Mouse (Mus musculus): ENCODE results near the gene Kpna7. TPM values are rescaled to one million over a fixed set of nuclear protein-coding genes. Genes with fewer than 3 reads are reported as not detected.
A peak's percentile ranks its signal among the peaks of the same experiment; 100 is the strongest.

Gene Kpna7
- polyA plus RNA-seq, 2 experiments = not detected

DNA sequence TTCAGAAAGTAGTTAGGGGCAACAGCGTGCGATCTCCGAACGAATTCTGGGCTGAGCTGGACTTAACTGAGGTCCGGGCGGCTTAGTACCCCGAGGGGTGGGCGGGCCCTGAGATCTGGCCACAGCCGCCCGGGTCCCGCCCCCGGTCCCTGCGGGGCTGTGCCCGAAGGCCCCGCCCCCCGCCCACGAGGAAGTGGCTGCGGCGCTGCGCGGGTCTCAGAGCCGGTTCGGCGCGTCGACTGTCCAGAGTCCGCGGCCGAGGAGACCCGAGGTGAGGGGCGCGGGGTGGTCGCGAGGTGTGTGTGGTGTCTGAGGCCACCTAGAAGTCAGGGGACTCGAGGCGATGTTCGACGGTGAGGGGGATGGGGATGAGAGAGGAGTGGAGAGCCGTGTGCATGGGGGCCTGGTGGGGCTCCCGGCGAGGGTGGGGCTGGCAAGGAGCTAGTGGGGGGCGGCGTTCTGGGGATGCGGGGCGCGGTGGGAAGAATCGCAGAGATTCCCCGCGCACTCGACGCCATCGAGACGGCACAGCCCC, 30.3 kb upstream of the Kpna7 start, which contains the start of gene Arpc1b:
Gene Arpc1b, plus strand, starts transcription at position 145 of the 535 bp plus-strand sequence.
- ATAC-seq (ENCODE audit: low FRiP score, low read depth) (peak; percentile 55), DNase-seq (ENCODE audit: low spot score) (peak; percentile 54)
- peak within 1 kb of the TSS; percentile 68 for H3K27ac ChIP-seq (replicated peaks; ENCODE audit: low read depth, low read length)
- H3K4me1 ChIP-seq (ENCODE audit: control insufficient read depth, insufficient read depth, low read length) = peaks cover 17% of the 10 kb centered on the region
- peak within 1 kb of the TSS; percentile 85 for H3K4me2 ChIP-seq (replicated peaks; ENCODE audit: low read depth, low read length, severe bottlenecking)
- H3K27me3 ChIP-seq (ENCODE audit: control insufficient read depth, insufficient read depth, low read length) = no peaks in the 10 kb centered on the region
- TF ChIP-seq POLR2A (IDR thresholded peaks at IDR 0.05; ENCODE audit: borderline replicate concordance, extremely low read depth, insufficient read depth, insufficient read length) = no peak
- H3K9ac ChIP-seq (ENCODE audit: low read depth, low read length, severe bottlenecking) = peak within 1 kb of the TSS; percentile 76
- H3K36me3 ChIP-seq (ENCODE audit: control insufficient read depth, insufficient read depth, low read length) = peaks cover 19% of the 10 kb centered on the region
- H3K4me3 ChIP-seq (replicated peaks; ENCODE audit: low read length) = peak within 1 kb of the TSS; percentile 69
- 3% methylated on average over 44 of the region's 53 CpGs for whole genome bisulfite sequencing
- H3K9me3 ChIP-seq (ENCODE audit: control insufficient read depth, low read length) = 0 out of 2 replicates have a peak, but pooled peaks cover 1% of the 10 kb centered on the region

DNA sequence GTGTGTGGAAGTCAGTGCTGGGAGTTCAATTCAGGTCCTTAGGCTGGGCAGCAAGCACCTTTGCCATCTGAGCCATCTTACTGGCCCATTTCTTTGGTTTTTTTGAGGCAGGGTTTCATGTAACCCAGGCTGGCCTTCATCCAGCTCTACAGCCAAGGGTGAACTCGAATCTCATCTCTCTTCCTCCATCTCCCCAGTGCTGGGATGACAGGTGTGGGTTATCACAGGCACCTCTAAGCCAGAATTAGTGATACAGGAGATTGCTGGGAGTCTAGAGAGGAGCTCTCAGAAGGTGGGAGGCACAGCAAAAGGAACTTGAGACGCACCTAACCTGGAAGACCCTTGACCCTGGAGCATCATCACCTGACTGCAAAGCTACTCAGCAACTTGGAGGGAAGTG, 29.6 kb upstream of the Kpna7 start:
- ATAC-seq (ENCODE audit: low FRiP score, low read depth) = no peak

DNA sequence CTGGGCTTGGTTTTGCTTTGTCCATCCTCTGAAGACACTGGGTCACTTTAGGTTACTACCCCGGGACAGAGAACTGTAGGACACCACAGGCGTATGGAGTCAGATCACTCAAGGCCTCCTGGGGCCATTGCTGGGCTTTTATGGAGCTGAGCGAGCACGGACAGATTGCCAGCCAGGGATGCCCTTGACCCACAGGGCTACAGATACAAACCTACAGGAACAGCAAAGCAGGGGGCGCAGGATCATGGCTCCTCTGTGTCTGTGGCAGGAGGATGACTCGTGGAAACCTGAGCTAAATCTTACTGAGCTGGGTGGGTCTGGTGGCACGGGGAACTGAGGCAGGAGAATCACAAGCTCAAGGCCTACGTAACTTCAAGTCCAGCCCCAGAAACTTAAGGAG, 28.7 kb upstream of the Kpna7 start:
- no peak for ATAC-seq (ENCODE audit: low FRiP score, low read depth)
- no peaks in the 10 kb centered on the region for H3K27me3 ChIP-seq (ENCODE audit: control insufficient read depth, insufficient read depth, low read length)
- peaks cover 17% of the 10 kb centered on the region for H3K4me1 ChIP-seq (ENCODE audit: control insufficient read depth, insufficient read depth, low read length)
- H3K36me3 ChIP-seq (ENCODE audit: control insufficient read depth, insufficient read depth, low read length) = peaks cover 33% of the 10 kb centered on the region
- H3K4me3 ChIP-seq (replicated peaks; ENCODE audit: low read length) = no peak overlapping the region
- no peak overlapping the region for H3K27ac ChIP-seq (replicated peaks; ENCODE audit: low read depth, low read length)
- no peak overlapping the region for H3K9ac ChIP-seq (ENCODE audit: low read depth, low read length, severe bottlenecking)
- H3K9me3 ChIP-seq (ENCODE audit: control insufficient read depth, low read length) = no peaks in the 10 kb centered on the region
- DNase-seq (ENCODE audit: low spot score) = no peak
- WGBS = 75% methylated on average over 8 of the region's 8 CpGs
- TF ChIP-seq POLR2A (IDR thresholded peaks at IDR 0.05; ENCODE audit: borderline replicate concordance, extremely low read depth, insufficient read depth, insufficient read length) = no peak
- no peak overlapping the region for H3K4me2 ChIP-seq (replicated peaks; ENCODE audit: low read depth, low read length, severe bottlenecking)

More for the DNA sequence above, 29.6 kb upstream of the Kpna7 start:
- Histone ChIP-seq H3K36me3 (ENCODE audit: control insufficient read depth, insufficient read depth, low read length) (peaks cover 25% of the 10 kb centered on the region), H3K27me3 (ENCODE audit: control insufficient read depth, insufficient read depth, low read length) (no peaks in the 10 kb centered on the region), H3K4me1 (ENCODE audit: control insufficient read depth, insufficient read depth, low read length) (peaks cover 17% of the 10 kb centered on the region), H3K27ac (replicated peaks; ENCODE audit: low read depth, low read length) (no peak overlapping the region), H3K9ac (ENCODE audit: low read depth, low read length, severe bottlenecking) (no peak overlapping the region), H3K9me3 (ENCODE audit: control insufficient read depth, low read length) (no peaks in the 10 kb centered on the region), H3K4me3 (replicated peaks; ENCODE audit: low read length) (peak overlapping the region; percentile 69), H3K4me2 (replicated peaks; ENCODE audit: low read depth, low read length, severe bottlenecking) (peak overlapping the region; percentile 85; the same call in 1 of the 2 replicates)
- no peak for DNase-seq (ENCODE audit: low spot score)
- no peak for TF ChIP-seq POLR2A (IDR thresholded peaks at IDR 0.05; ENCODE audit: borderline replicate concordance, extremely low read depth, insufficient read depth, insufficient read length)
- WGBS = 58% methylated on average over 2 of the region's 2 CpGs

DNA sequence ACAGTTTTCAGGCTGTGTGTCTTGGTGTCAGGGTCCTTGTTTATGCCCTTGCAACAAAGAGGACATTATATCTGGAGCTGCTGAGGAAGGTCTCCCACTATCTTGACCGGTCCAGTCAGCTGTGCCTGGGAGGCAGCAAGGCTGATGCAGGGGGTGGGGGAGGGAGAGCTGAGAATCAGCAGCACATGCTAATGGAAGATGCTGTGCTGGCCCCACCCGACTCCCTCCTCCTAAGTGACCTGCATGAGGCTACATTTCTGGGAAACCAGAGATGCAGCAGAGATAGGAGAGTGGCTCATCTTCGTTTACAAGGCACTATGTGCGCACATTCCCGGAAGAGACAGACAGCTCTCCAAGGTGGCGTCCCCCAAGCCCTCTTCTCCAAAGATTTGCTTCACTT, 26.6 kb upstream of the Kpna7 start:
- no peak for TF ChIP-seq POLR2A (IDR thresholded peaks at IDR 0.05; ENCODE audit: borderline replicate concordance, extremely low read depth, insufficient read depth, insufficient read length)
- WGBS = 88% methylated on average over 6 of the region's 6 CpGs
- no peak overlapping the region for H3K27ac ChIP-seq (replicated peaks; ENCODE audit: low read depth, low read length)
- no peak for ATAC-seq (ENCODE audit: low FRiP score, low read depth)
- H3K4me3 ChIP-seq (replicated peaks; ENCODE audit: low read length) = no peak overlapping the region
- no peaks in the 10 kb centered on the region for H3K4me1 ChIP-seq (ENCODE audit: control insufficient read depth, insufficient read depth, low read length)
- no peak overlapping the region for H3K9ac ChIP-seq (ENCODE audit: low read depth, low read length, severe bottlenecking)
- peaks cover 55% of the 10 kb centered on the region for H3K36me3 ChIP-seq (ENCODE audit: control insufficient read depth, insufficient read depth, low read length)
- H3K4me2 ChIP-seq (replicated peaks; ENCODE audit: low read depth, low read length, severe bottlenecking) = no peak overlapping the region
- H3K27me3 ChIP-seq (ENCODE audit: control insufficient read depth, insufficient read depth, low read length) = no peaks in the 10 kb centered on the region
- no peaks in the 10 kb centered on the region for H3K9me3 ChIP-seq (ENCODE audit: control insufficient read depth, low read length)
- no peak for DNase-seq (ENCODE audit: low spot score)

DNA sequence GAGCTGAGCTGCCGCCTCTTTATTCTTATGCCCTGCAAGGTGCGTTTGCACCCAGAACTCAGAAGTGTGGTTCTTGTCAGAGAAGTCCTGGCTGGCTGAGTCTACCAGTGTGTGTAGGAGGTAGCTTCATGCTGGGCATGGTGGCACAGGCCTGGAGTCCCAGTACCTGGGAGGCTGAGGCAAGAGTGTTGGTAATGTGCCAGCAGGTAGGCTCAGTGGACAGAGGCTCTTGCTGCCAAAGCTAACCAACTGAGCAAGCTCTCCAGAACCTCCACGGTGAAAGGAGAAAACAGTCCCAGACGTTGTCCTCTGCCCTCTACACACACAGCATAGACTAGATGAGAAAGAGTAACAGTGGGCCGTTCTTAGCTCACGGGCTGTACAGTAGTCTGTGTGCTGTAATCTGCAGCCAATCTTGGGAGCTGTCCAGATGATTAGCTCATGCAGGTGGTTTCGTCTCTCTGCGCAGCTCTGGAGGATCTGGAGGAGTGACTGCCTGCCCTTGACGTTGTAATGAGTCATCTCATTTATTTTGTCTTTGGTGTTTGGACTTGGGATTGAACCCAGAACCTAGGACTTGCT, 22.0 kb upstream of the Kpna7 start:
- DNase-seq (ENCODE audit: low spot score) = no peak
- H3K4me1 ChIP-seq (ENCODE audit: control insufficient read depth, insufficient read depth, low read length) = no peaks in the 10 kb centered on the region
- H3K4me2 ChIP-seq (replicated peaks; ENCODE audit: low read depth, low read length, severe bottlenecking) = no peak overlapping the region
- no peak overlapping the region for H3K9ac ChIP-seq (ENCODE audit: low read depth, low read length, severe bottlenecking)
- H3K36me3 ChIP-seq (ENCODE audit: control insufficient read depth, insufficient read depth, low read length) = peaks cover 95% of the 10 kb centered on the region
- H3K27ac ChIP-seq (replicated peaks; ENCODE audit: low read depth, low read length) = no peak overlapping the region
- no peaks in the 10 kb centered on the region for H3K27me3 ChIP-seq (ENCODE audit: control insufficient read depth, insufficient read depth, low read length)
- ATAC-seq (ENCODE audit: low FRiP score, low read depth) = no peak
- no peak for TF ChIP-seq POLR2A (IDR thresholded peaks at IDR 0.05; ENCODE audit: borderline replicate concordance, extremely low read depth, insufficient read depth, insufficient read length)
- no peak overlapping the region for H3K4me3 ChIP-seq (replicated peaks; ENCODE audit: low read length)
- no peaks in the 10 kb centered on the region for H3K9me3 ChIP-seq (ENCODE audit: control insufficient read depth, low read length)
- 96% methylated on average over 9 of the region's 9 CpGs for WGBS

Data from limb, embryonic 14.5 days (tissue).